Mouse (Mus musculus) cerebellum, adult (tissue): ENCODE measurements around the gene Klkb1.

Source experiments
- ATAC-seq: cut with Nextera tagmentation; 2 replicates; pipeline ENCODE4 v1.9.2; 2017; ENCODE audit warnings: mild to moderate bottlenecking, moderate library complexity, mixed read lengths; ENCODE audit not compliant: insufficient number of reproducible peaks, low FRiP score, low TSS enrichment

Gene Klkb1

DNA sequence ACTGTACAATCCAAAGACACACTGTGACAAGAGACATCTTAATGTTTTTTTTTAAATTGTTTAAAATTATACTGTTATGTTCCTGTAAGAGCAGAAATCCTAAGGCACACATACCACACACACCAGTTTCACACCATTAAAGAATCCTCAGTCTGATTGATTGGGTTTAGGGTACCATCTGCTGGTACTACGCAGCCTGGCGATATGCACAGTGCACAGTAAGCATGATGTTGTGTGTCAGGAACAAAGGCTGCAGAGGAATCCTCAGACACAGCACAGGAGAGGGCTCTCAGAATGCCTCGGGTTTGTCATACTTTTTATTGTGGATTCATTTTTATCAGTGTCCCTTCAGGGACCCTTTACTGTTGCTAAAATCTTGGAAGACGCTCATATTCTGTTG, 20.3 kb downstream of the Klkb1 start:
- ATAC-seq, result no peak

DNA sequence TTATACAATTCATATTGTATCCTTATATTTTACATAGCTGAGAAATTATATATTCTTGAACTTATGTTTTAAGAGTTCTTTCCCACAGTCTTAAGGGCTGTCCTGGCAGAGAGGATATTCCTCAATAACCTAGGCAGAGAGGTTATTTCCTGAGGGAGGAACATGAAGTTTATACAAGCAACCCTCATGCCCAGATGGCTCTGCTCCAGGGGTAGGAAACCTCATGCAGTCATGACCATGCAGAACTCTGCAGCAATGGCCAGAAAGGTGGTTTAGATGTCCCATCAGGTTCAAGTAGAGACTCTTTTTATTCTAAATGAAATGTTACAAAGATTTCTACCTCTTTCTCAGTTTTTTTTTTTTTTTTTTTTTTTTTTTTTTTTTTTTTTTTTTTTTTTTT, 25.6 kb downstream of the Klkb1 start:
- ATAC-seq, result no peak

- ATAC-seq, result no peak
These were observed 26.2 kb downstream of the Klkb1 start for GRCm38 (mm10) chr8:45268485-45268884.

- ATAC-seq, result no peak
These were observed 26.9 kb downstream of the Klkb1 start for GRCm38 (mm10) chr8:45267611-45268391.

DNA sequence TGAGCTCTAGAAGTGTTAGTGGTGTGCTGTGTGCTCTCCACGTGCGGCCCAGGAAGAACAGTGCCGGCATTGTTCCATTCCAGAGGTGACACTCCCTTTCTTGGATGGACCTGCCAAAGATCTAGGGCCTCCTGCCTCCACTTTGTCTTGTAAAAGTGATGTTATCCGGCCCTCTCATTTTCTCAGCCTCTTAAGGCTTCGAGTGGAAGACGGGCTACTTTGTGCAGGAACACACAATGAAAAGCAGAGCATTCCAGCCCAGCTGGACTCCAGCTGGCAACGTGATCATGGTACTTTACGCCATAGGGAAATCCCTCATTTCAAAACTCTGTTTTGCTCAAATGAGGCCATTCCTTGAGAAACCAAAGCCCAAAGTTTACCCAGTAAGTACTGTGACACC, 27.7 kb downstream of the Klkb1 start:
- ATAC-seq, result no peak

DNA sequence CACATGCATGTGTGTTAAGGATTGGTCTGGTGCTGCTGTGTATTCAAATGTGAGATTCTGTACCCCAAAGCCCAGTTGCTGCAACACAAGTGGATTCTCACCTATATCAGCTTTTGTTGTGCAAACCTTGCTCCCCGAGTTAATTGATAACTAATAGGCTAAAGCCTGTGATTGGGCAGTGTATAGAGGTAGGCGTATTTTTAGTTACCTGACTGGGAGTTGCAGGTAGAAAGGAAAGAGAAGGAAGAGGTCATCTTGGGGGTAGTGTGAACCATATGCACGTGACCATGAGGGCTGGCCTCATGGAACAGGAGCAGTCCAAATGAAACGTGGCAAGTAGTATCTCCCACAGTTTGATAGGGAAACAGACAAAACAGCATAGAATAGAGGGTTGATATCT, 29.7 kb downstream of the Klkb1 start:
- ATAC-seq, result no peak

- ATAC-seq, result no peak
These were observed 31.8 kb downstream of the Klkb1 start for GRCm38 (mm10) chr8:45262851-45263250.

- ATAC-seq, result no peak
These were observed 32.7 kb downstream of the Klkb1 start, which contains the start of gene F11 for GRCm38 (mm10) chr8:45261920-45262319. Gene F11 (minus strand): TSS chr8:45262031.

- no peak for ATAC-seq
These were observed 36.2 kb downstream of the Klkb1 start for GRCm38 (mm10) chr8:45258421-45258820.

GRCm38 (mm10) chr8:45255040-45255439, 39.6 kb downstream of the Klkb1 start:
- ATAC-seq, result no peak

- ATAC-seq, result no peak
These were observed 40.3 kb downstream of the Klkb1 start for GRCm38 (mm10) chr8:45254194-45254842.

- no peak for ATAC-seq
These were observed 41.1 kb downstream of the Klkb1 start for GRCm38 (mm10) chr8:45253586-45253985.

- no peak for ATAC-seq
These were observed 41.5 kb downstream of the Klkb1 start for GRCm38 (mm10) chr8:45253111-45253510.

- ATAC-seq, result no peak
These were observed 48.4 kb downstream of the Klkb1 start for GRCm38 (mm10) chr8:45246307-45246706.

DNA sequence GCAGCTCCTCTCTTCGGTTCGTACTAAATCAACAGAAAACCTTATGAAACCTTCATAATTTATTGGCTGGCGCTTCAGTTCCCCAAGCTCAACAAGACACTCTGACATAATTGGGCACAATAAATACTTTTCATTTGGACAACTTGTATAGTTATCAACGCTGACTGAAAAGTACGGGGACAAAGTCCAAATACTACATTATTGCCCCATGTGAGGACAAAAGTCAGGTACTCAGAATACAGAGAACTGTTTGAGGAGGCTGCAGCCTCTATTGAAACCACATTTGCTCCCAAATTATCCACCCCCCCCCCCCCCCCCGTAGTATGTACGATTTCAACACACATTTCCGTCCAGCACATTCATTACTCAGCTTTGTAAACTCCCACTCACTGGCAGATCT, 55.3 kb downstream of the Klkb1 start:
- ATAC-seq, result no peak

DNA sequence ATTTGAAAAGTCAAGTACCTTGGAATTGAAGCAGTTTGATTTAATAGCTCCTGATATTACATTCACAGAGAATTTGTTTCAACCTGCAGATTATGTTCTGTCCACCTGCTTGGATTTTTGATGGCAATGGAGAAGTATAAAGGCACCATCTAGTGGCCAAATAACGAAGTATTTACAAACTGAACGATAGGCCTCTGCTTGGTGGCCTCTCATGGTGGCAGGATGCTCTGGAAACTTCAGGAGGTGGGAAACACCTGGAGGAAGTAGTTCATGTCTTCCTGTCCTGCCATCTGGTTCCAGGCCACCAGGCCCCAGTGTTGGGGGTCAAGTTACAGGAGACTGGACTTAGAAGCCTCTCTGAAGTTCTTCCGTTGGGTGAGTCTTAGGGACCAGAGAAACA, 56.4 kb downstream of the Klkb1 start:
- peak; percentile 50; the same call in 1 of the 2 replicates for ATAC-seq

GRCm38 (mm10) chr8:45236164-45236912, 58.3 kb downstream of the Klkb1 start:
- ATAC-seq, result peak; percentile 33; the same call in 1 of the 2 replicates

DNA sequence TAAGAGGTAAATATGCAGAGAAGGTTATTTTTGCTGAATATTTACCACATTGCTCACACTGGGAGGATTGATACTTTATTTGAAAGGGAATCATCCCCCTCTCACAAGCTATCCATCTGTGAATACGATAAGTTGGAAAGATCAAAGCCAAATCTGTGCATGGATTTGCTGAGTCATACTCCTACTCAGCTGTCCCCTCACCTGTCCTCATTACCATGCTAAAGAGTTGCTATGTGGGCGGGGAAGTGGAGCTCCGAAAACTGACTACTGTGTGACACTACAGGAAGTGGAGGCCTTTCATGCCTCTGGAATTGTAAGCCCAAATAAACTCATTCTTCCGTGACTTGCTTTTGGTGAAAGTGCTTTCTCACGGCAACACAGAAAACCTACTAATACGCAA, 59.4 kb downstream of the Klkb1 start:
- no peak for ATAC-seq

GRCm38 (mm10) chr8:45233256-45233655, 61.4 kb downstream of the Klkb1 start:
- no peak for ATAC-seq
